Mouse (Mus musculus): Measurements from ENCODE around the gene Hapln4. TPM values are rescaled to one million over a fixed set of nuclear protein-coding genes. Genes with fewer than 3 reads are reported as not detected.

Hapln4 gene
- polyA plus RNA-seq, 1 experiment from 2014 or later: 0.07 TPM

Small RNAs within 50 kb of the gene (microRNA-seq; reads per million reads assigned to microRNA genes)
- not detected for gene Mir7066 (ENCODE audit: borderline number of aligned reads)

Other genes starting within 250 kb of the Hapln4 start
- 0.32 and 0.66 TPM in 2 replicates for gene Cilp2, start 195.8 kb upstream of the Hapln4 start, polyA plus RNA-seq (2014; fragmentation: Nextera tagmentation; extraction: Ambion mirVana)
- 3.2 and 3.7 TPM in 2 replicates for gene Tssk6, start 181.3 kb upstream of the Hapln4 start, polyA plus RNA-seq (2014; fragmentation: Nextera tagmentation; extraction: Ambion mirVana)
- 158 and 165 TPM in 2 replicates for gene Ndufa13, start 180.9 kb upstream of the Hapln4 start, polyA plus RNA-seq (2014; fragmentation: Nextera tagmentation; extraction: Ambion mirVana)
- gene Yjefn3, start 180.7 kb upstream of the Hapln4 start, polyA plus RNA-seq (2014; fragmentation: Nextera tagmentation; extraction: Ambion mirVana): 3.6 TPM in 2 replicates
- 64.4 and 78.8 TPM in 2 replicates for gene Gatad2a, start 87.1 kb upstream of the Hapln4 start, polyA plus RNA-seq (2014; fragmentation: Nextera tagmentation; extraction: Ambion mirVana)
- 44.8 and 47.8 TPM in 2 replicates for gene Mau2, start 40.7 kb upstream of the Hapln4 start, polyA plus RNA-seq (2014; fragmentation: Nextera tagmentation; extraction: Ambion mirVana)
- 29.1 and 32.1 TPM in 2 replicates for gene Sugp1, start 40.6 kb upstream of the Hapln4 start, polyA plus RNA-seq (2014; fragmentation: Nextera tagmentation; extraction: Ambion mirVana)
- gene Tm6sf2, start 10.5 kb upstream of the Hapln4 start, polyA plus RNA-seq (2014; fragmentation: Nextera tagmentation; extraction: Ambion mirVana): 0.34 and 0.72 TPM in 2 replicates
- 6.4 and 7.3 TPM in 2 replicates for gene Ncan, start 37.4 kb downstream of the Hapln4 start, polyA plus RNA-seq (2014; fragmentation: Nextera tagmentation; extraction: Ambion mirVana)
- gene Nr2c2ap, start 47.9 kb downstream of the Hapln4 start, polyA plus RNA-seq (2014; fragmentation: Nextera tagmentation; extraction: Ambion mirVana): 19.2 and 19.5 TPM in 2 replicates
- 17.0 and 18.3 TPM in 2 replicates for gene Rfxank, start 55.7 kb downstream of the Hapln4 start, polyA plus RNA-seq (2014; fragmentation: Nextera tagmentation; extraction: Ambion mirVana)
- gene Borcs8, start 56.0 kb downstream of the Hapln4 start, polyA plus RNA-seq (2014; fragmentation: Nextera tagmentation; extraction: Ambion mirVana): 40.4 and 46.6 TPM in 2 replicates
- gene Mef2b, start 56.3 kb downstream of the Hapln4 start, polyA plus RNA-seq (2014; fragmentation: Nextera tagmentation; extraction: Ambion mirVana): 0.45 and 0.64 TPM in 2 replicates
- gene Tmem161a, start 88.9 kb downstream of the Hapln4 start, polyA plus RNA-seq (2014; fragmentation: Nextera tagmentation; extraction: Ambion mirVana): 26.2 and 29.8 TPM in 2 replicates
- 1.3 and 1.4 TPM in 2 replicates for gene Slc25a42, start 128.8 kb downstream of the Hapln4 start, polyA plus RNA-seq (2014; fragmentation: Nextera tagmentation; extraction: Ambion mirVana)
- 31.4 and 34.0 TPM in 2 replicates for gene Sugp2, start 150.8 kb downstream of the Hapln4 start, polyA plus RNA-seq (2014; fragmentation: Nextera tagmentation; extraction: Ambion mirVana)
- gene Armc6, start 151.0 kb downstream of the Hapln4 start, polyA plus RNA-seq (2014; fragmentation: Nextera tagmentation; extraction: Ambion mirVana): 21.9 and 28.4 TPM in 2 replicates
- gene Homer3, start 199.4 kb downstream of the Hapln4 start, polyA plus RNA-seq (2014; fragmentation: Nextera tagmentation; extraction: Ambion mirVana): 48.9 and 52.9 TPM in 2 replicates
- 51.4 and 52.5 TPM in 2 replicates for gene Ddx49, start 219.0 kb downstream of the Hapln4 start, polyA plus RNA-seq (2014; fragmentation: Nextera tagmentation; extraction: Ambion mirVana)
- 220 and 271 TPM in 2 replicates for gene Cope, start 219.1 kb downstream of the Hapln4 start, polyA plus RNA-seq (2014; fragmentation: Nextera tagmentation; extraction: Ambion mirVana)
- gene Cers1, start 232.3 kb downstream of the Hapln4 start, polyA plus RNA-seq (2014; fragmentation: Nextera tagmentation; extraction: Ambion mirVana): 3.9 and 4.0 TPM in 2 replicates
- gene Gdf1, start 246.4 kb downstream of the Hapln4 start, polyA plus RNA-seq (2014; fragmentation: Nextera tagmentation; extraction: Ambion mirVana): 0.22 and 3.1 TPM in 2 replicates